Mouse (Mus musculus) neural tube, embryonic 14.5 days (tissue): ENCODE measurements at regions not wholly inside any gene's neighbourhood (a gene's known extent, or its start where the extent isn't known, plus 50 kb on each side); places are given as distances from the start of the nearest gene placed in this dataset.

Experiments
- ATAC-seq: fragments of 200-750 bp; cut with Nextera tagmentation; 2 replicates; pipeline ENCODE4 v1.8.0; 2017; ENCODE audit warnings: low read depth, mild to moderate bottlenecking, moderate TSS enrichment, moderate library complexity
- H3K27ac ChIP-seq: fragments of 300-500 bp; sonication (generic); 2 replicates; pipeline ENCODE4 v1.5.1; 2014; ENCODE audit warnings: low read depth, mild to moderate bottlenecking, control low read depth, low read length, moderate library complexity, mixed read lengths
- H3K27me3 ChIP-seq: fragments of 300-500 bp; sonication (generic); 2 replicates; pipeline ENCODE4 v1.6.1; 2014; ENCODE audit warnings: low read length; ENCODE audit not compliant: control insufficient read depth, insufficient read depth
- H3K36me3 ChIP-seq: fragments of 300-500 bp; sonication (generic); 2 replicates; pipeline ENCODE4 v1.6.1; 2014; ENCODE audit warnings: low read length, mixed read lengths; ENCODE audit not compliant: control insufficient read depth, insufficient read depth
- H3K4me1 ChIP-seq: fragments of 300-500 bp; sonication (generic); 2 replicates; pipeline ENCODE4 v1.6.1; 2014; ENCODE audit warnings: low read length; ENCODE audit not compliant: control insufficient read depth, insufficient read depth
- H3K4me2 ChIP-seq: fragments of 300-500 bp; sonication (generic); 2 replicates; pipeline ENCODE4 v1.6.1; 2014; ENCODE audit warnings: mild to moderate bottlenecking, low read depth, low read length, control low read depth
- H3K4me3 ChIP-seq: fragments of 300-500 bp; sonication (generic); 2 replicates; pipeline ENCODE4 v1.5.1; 2014; ENCODE audit warnings: low read depth, low read length, control low read depth, mixed read lengths
- H3K9ac ChIP-seq: fragments of 300-500 bp; sonication (generic); replicated peaks from 2 replicates; pipeline ENCODE4 v1.6.1; 2014; ENCODE audit warnings: low read depth, mild to moderate bottlenecking, control low read depth, low read length, mixed read lengths
- H3K9me3 ChIP-seq: fragments of 300-500 bp; sonication (generic); 2 replicates; pipeline ENCODE4 v1.6.1; 2016; ENCODE audit warnings: low read length; ENCODE audit not compliant: control insufficient read depth
- WGBS: fragments of 180-500 bp; shearing (Covaris S2); extraction: QIAGEN DNeasy Blood & Tissue Kit; methylation state at CpG from one replicate; pipeline ENCODE4 v1.1.7; 2014; 5-methylcytosine and 5-hydroxymethylcytosine counted together

DNA sequence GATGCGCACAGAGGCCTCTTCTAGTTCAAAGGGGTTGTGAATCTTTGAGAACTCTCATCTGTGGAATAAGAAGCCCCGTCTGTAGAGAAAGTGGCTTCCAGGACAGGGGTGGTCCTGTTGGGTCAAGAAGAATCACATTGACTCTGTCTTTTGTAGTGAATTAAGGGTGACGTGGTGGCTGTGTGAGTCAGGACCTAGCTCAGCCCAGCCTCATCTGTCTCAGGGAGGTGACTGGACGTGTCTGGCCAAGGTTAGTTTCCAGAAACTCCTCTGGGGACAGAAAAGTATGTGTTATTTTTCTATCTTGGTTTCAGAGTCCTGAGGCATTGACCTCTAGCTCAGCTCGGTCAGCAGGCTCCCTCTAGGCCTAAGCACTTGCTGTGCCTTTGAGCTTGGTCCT lies 73.3 kb upstream of the Lep start:
- Histone ChIP-seq H3K4me3 (no peak overlapping the region), H3K9ac (no peak overlapping the region), H3K27ac (no peak overlapping the region), H3K36me3 (no peaks in the 10 kb centered on the region), H3K27me3 (no peaks in the 10 kb centered on the region), H3K9me3 (no peaks in the 10 kb centered on the region), H3K4me2 (no peak overlapping the region), H3K4me1 (peaks cover 4% of the 10 kb centered on the region; the same call in 1 of the 2 replicates)
- ATAC-seq: no peak
- 84% methylated on average over 5 of the region's 5 CpGs for WGBS

DNA sequence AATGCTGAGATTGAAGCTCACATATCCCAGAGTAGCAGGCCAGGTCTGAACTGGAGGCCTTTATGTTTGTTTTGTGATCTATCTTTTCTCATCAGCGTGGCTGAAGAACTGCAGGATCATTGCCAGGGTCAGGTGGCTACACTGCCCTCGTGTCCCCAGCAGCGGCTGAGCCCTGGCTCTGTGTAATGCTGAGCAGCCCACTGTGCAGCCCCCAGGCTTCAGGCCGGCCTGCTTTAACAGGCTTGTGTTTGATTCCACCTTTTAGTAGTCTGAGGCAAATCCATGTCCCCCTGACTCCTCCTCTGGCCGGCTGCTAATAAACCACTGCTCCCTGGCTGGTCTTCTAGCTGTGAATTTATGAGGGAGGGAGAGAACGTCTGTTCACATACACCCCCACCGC lies 72.6 kb upstream of the Lep start:
- Histone ChIP-seq H3K4me1 (no peaks in the 10 kb centered on the region), H3K36me3 (no peaks in the 10 kb centered on the region), H3K9me3 (no peaks in the 10 kb centered on the region), H3K9ac (no peak overlapping the region), H3K4me3 (no peak overlapping the region), H3K4me2 (no peak overlapping the region), H3K27me3 (no peaks in the 10 kb centered on the region), H3K27ac (no peak overlapping the region)
- WGBS: 53% methylated on average over 7 of the region's 7 CpGs
- no peak for ATAC-seq

DNA sequence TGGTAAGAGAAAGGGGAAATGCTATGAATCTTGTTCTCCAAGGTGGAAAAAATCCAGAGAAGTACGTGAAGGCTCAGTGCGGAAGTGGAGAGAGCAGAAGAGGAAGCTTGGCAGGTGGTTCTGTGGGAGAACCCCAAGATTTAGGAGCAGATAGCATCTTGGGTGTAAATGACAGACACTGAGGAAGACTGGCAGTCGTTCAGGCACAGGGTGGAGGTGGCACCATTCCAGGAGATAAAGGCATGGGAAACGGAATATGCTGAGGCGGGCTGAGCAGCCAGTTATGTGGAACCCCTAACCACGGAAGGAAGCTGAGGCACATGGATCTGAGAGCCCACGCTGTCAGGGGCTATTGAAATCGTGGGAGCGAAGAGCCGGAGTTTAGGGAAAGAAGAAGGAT lies 70.6 kb upstream of the Lep start:
- H3K36me3 ChIP-seq: no peaks in the 10 kb centered on the region
- H3K4me1 ChIP-seq: no peaks in the 10 kb centered on the region
- no peak overlapping the region for H3K4me2 ChIP-seq
- H3K9me3 ChIP-seq: no peaks in the 10 kb centered on the region
- no peak for ATAC-seq
- H3K9ac ChIP-seq: no peak overlapping the region
- H3K4me3 ChIP-seq: no peak overlapping the region
- no peaks in the 10 kb centered on the region for H3K27me3 ChIP-seq
- H3K27ac ChIP-seq: no peak overlapping the region
- 84% methylated on average over 10 of the region's 10 CpGs for WGBS

DNA sequence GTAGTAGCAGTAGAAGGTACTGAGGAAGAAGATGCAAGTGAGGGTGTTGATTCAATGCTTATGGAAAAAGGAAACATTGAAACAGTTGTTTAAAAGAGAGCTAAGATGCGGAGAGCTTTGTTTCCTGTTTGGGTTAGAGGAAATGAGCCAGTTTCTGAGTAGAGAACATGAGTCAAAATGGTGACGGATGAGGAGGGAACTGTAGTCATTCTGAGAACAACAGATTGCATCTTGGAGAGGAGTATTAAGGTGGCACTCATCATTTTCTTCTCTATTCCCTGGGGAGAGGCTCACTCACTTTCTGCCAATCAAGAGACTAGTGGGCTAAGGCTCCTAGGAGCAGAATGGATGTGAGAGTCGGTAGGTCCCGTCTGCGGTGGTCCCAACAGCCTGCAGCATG lies 69.8 kb upstream of the Lep start:
- no peak overlapping the region for H3K27ac ChIP-seq
- H3K9me3 ChIP-seq: no peaks in the 10 kb centered on the region
- H3K4me3 ChIP-seq: no peak overlapping the region
- no peak overlapping the region for H3K4me2 ChIP-seq
- WGBS: 68% methylated on average over 5 of the region's 5 CpGs
- no peaks in the 10 kb centered on the region for H3K4me1 ChIP-seq
- ATAC-seq: no peak
- no peaks in the 10 kb centered on the region for H3K27me3 ChIP-seq
- no peaks in the 10 kb centered on the region for H3K36me3 ChIP-seq
- H3K9ac ChIP-seq: no peak overlapping the region

DNA sequence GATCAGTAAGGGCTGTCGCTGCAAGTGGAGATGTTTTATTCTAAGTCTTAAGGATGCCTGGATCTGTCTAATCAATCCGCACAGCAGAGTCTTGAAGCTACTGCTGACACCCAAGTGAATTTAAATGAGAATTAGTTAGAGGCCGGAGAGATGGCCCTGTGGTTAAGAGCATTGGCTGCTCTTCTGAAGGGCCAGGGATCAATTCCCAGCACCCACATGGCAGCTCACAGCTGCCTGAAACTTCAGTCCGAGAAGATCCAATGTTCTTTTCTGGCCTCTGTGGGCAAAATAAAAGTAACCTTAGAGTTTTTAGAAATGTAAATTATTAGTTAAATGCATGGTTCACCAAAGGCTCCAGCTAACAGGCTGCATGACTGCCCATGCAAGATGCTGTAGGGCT lies 65.5 kb upstream of the Lep start:
- Histone ChIP-seq H3K9me3 (no peaks in the 10 kb centered on the region), H3K9ac (no peak overlapping the region), H3K4me2 (no peak overlapping the region), H3K27me3 (no peaks in the 10 kb centered on the region), H3K4me1 (no peaks in the 10 kb centered on the region), H3K27ac (no peak overlapping the region), H3K4me3 (no peak overlapping the region), H3K36me3 (no peaks in the 10 kb centered on the region)
- ATAC-seq: no peak
- WGBS: 90% methylated on average over 4 of the region's 4 CpGs

DNA sequence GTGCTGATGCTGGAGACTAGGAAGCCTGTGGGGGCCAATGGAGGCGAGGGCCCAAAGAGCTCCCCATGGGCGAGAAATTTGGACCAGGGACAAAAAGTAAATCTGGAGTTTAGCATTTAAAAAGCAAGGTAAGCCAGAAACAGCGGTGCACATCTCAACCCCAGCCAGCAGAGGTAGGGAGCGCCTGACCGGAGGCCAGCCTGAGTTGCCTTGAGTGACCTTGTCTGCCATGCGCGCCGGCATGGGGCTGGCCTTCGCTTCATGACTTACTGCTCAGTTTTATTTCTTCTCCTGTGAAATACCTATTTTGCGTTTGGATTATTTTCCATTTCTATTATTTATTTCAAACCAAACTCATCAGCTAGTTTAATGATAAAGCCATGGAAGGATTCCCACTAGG lies 64.3 kb upstream of the Lep start:
- WGBS: 44% methylated on average over 10 of the region's 10 CpGs
- no peak overlapping the region for H3K27ac ChIP-seq
- ATAC-seq: 0 out of 2 replicates have a peak, but pooled peaks have one; percentile 31

DNA sequence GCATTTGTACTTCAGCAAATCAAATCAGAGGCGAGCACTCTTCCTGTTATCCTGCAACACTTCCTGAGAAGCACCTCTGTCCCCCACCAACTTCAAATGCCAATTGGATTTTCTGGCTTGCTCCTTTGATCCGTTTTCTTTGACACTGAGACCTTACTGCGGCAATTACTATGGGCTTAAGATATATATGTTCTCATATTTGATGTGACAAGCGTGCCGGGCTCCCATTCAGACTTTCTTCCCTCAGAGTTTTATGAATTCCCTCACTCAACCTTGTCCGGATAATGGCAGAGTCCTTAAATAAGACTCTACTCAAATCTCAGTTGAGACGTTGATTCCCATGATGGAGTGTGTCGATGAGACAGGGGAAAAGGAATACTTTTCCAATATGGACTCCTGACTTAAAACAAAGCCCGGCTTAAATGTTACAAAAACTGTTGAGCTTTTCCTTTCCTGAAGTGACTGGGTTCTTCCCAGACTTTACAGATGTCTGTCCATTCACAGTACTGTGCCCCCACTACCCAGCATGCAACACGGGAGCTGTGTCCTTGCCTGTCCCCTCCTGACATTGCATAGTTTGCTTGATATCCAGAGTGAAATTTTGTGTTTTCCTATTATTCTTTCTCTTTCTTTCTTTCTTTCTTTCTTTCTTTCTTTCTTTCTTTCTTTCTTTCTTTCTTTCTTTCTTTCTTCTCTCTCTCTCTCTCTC lies 60.5 kb upstream of the Lep start:
- H3K4me2 ChIP-seq: no peak overlapping the region
- no peaks in the 10 kb centered on the region for H3K27me3 ChIP-seq
- no peak for ATAC-seq
- H3K9ac ChIP-seq: no peak overlapping the region
- no peaks in the 10 kb centered on the region for H3K36me3 ChIP-seq
- 63% methylated on average over 10 of the region's 10 CpGs for WGBS
- no peaks in the 10 kb centered on the region for H3K4me1 ChIP-seq
- no peak overlapping the region for H3K27ac ChIP-seq
- H3K4me3 ChIP-seq: no peak overlapping the region
- no peaks in the 10 kb centered on the region for H3K9me3 ChIP-seq

More for the DNA sequence above, 64.3 kb upstream of the Lep start:
- no peak overlapping the region for H3K4me2 ChIP-seq
- H3K9ac ChIP-seq: no peak overlapping the region
- H3K36me3 ChIP-seq: no peaks in the 10 kb centered on the region
- no peaks in the 10 kb centered on the region for H3K27me3 ChIP-seq
- no peaks in the 10 kb centered on the region for H3K9me3 ChIP-seq
- no peaks in the 10 kb centered on the region for H3K4me1 ChIP-seq
- no peak overlapping the region for H3K4me3 ChIP-seq

DNA sequence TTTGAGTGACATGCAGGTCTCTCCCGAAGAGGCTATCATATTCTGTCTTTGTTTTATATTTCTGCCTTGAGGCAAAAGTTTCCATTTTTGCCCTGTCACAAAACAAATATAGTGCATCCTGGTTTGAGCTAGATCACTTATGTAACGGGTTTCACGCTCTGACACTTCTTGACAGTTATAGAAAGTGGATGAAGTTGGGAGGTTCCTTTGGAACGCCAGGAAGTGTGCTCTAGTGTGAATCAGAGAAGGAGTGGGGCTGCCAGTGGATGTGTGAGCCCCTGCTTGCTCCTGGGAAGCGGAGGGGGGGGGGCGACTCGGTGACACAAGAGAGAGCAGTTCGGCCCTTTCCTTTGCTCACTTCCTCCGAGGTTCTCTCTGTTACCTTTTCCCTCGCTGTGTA lies 57.9 kb upstream of the Lep start:
- no peaks in the 10 kb centered on the region for H3K27me3 ChIP-seq
- H3K27ac ChIP-seq: no peak overlapping the region
- H3K4me3 ChIP-seq: no peak overlapping the region
- H3K36me3 ChIP-seq: no peaks in the 10 kb centered on the region
- no peak overlapping the region for H3K9ac ChIP-seq
- WGBS: 86% methylated on average over 10 of the region's 10 CpGs
- no peak for ATAC-seq
- no peaks in the 10 kb centered on the region for H3K9me3 ChIP-seq
- H3K4me1 ChIP-seq: no peaks in the 10 kb centered on the region
- H3K4me2 ChIP-seq: no peak overlapping the region

DNA sequence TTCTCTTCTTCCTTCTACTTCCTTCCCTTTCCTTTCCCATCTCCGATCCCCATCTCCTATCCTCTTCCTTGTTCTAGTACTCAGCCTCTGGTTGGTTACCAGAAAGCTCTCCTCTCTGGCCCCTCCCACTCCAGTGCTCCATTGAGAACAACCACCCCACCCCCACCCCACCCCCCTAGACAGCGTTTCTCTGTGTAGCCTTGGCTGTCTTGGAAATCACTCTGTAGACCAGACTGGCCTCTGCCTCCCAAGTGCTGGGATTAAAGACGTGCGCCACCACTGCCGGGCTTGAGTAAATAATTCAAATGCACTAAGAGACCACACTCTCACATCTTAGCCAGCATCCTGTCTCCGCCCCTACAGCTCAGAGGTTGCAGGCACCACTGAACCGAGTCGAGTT lies 57.2 kb upstream of the Lep start:
- Histone ChIP-seq H3K4me1 (no peaks in the 10 kb centered on the region), H3K27me3 (no peaks in the 10 kb centered on the region), H3K4me2 (no peak overlapping the region), H3K36me3 (no peaks in the 10 kb centered on the region), H3K9ac (no peak overlapping the region), H3K9me3 (no peaks in the 10 kb centered on the region), H3K4me3 (no peak overlapping the region), H3K27ac (no peak overlapping the region)
- no peak for ATAC-seq
- WGBS: 48% methylated on average over 8 of the region's 8 CpGs
